Mouse (Mus musculus): ENCODE results near the gene Osgep. TPM values are rescaled to one million over a fixed set of nuclear protein-coding genes. Genes with fewer than 3 reads are reported as not detected.
"Not testable (repeated sequence)": the region's sequence is repeated elsewhere in the genome, so short reads cannot be mapped to it uniquely, and the experiment has no call there.

The Osgep gene
- polyA plus RNA-seq, 1 experiment from 2014 or later: 133 TPM

DNA sequence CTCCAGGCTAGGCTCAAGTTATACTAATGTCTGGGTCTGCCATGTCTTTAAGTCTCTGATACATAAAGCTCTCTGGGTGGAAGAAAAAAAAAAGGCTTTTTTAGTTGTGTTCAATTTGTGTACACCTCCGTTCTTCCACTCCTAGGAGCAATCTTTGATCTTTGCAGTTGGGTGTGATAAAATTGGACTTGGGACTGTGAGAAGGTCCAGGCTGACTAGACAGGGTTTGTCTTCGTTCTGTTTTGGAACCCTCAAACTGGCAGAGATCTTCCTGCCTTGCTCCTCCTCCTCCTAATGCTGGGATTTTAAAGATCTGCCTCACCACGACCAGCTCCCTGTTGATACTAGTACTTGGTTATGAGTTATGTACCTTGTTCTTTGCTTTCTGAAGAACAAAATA, 32.5 kb upstream of the Osgep start:
- not testable (repeated sequence) for H3K36me3 ChIP-seq (ENCODE audit: control insufficient read depth, insufficient read depth, low read length); H3K9ac ChIP-seq (ENCODE audit: low read depth, low read length); H3K4me1 ChIP-seq (ENCODE audit: control insufficient read depth, insufficient read depth, low read length); H3K4me2 ChIP-seq (ENCODE audit: low read depth, low read length); H3K9me3 ChIP-seq (ENCODE audit: control insufficient read depth, low read length); H3K27me3 ChIP-seq (replicated peaks; ENCODE audit: control insufficient read depth, insufficient read depth, low read length); H3K4me3 ChIP-seq (ENCODE audit: low read length); H3K27ac ChIP-seq (ENCODE audit: low read length)
- 53% methylated on average over 3 of the region's 3 CpGs for WGBS
- peak; percentile 59 for ATAC-seq

DNA sequence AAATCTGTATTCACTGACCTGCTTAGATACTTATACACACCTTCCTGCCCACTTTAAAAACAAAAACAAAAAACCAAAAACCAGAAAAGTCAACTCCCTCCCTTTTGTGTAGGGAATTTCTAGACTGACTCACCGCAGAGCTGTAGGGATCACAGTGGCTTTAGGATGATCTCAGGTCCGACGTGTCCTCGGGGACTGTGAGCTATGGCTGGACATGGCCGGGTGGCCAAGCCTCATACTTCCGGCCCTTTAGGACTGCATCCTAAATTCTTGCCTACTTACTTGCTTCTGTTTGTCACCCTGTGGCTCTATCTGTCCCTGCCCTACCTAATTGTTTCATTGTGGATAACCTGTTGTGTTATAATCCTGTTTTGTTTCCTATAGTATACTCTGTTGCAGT, 32.0 kb upstream of the Osgep start:
- H3K4me3 ChIP-seq (ENCODE audit: low read length); H3K27ac ChIP-seq (ENCODE audit: low read length); H3K9me3 ChIP-seq (ENCODE audit: control insufficient read depth, low read length); H3K27me3 ChIP-seq (replicated peaks; ENCODE audit: control insufficient read depth, insufficient read depth, low read length); H3K4me1 ChIP-seq (ENCODE audit: control insufficient read depth, insufficient read depth, low read length); H3K9ac ChIP-seq (ENCODE audit: low read depth, low read length); H3K36me3 ChIP-seq (ENCODE audit: control insufficient read depth, insufficient read depth, low read length): not testable (repeated sequence)
- peak; percentile 22; the same call in 1 of the 2 replicates for ATAC-seq
- 76% methylated on average over 6 of the region's 6 CpGs for WGBS
- H3K4me2 ChIP-seq (ENCODE audit: low read depth, low read length): 0 out of 2 replicates have a peak overlapping the region, but pooled peaks have one; percentile 38

DNA sequence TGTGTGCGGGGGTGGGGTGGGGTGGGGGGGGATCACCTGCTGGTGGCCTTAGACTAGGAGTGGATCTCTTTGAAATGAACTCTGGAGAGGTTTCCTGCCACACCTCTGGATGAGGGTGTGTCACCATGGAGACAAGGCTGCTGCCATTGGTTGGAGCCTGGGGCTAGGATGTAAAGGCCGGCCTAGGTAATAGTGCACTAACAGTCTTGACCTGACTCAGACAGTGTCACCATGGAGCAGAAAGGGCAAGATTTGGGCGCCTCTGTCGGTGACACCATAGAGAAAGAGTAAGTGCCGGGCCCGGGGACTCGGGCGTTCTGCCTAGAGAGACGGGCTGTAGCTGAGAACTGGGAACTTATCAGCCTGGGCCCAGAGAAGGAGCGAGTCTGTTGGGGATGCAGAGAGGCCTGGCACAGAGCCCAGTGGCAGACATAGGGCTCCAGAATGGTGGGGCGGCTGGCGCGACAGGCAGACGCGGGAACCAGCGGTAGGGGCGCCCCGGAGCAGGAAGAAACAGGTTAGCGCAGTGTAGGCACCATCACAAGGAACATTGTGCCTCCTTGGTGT, 31.3 kb upstream of the Osgep start, which contains the start of gene Pnp2:
Gene Pnp2, plus strand, starts transcription at position 51 of the 567 bp plus-strand sequence.
- not testable (repeated sequence) for H3K27ac ChIP-seq (ENCODE audit: low read length); H3K36me3 ChIP-seq (ENCODE audit: control insufficient read depth, insufficient read depth, low read length); H3K27me3 ChIP-seq (replicated peaks; ENCODE audit: control insufficient read depth, insufficient read depth, low read length); H3K4me1 ChIP-seq (ENCODE audit: control insufficient read depth, insufficient read depth, low read length); H3K9me3 ChIP-seq (ENCODE audit: control insufficient read depth, low read length)
- Histone ChIP-seq H3K4me2 (ENCODE audit: low read depth, low read length) (peak within 1 kb of the TSS; percentile 38; the same call in 1 of the 2 replicates), H3K4me3 (ENCODE audit: low read length) (peak within 1 kb of the TSS; percentile 14), H3K9ac (ENCODE audit: low read depth, low read length) (0 out of 2 replicates have a peak within 1 kb of the TSS, but pooled peaks have one; percentile 14)
- WGBS: 9% methylated on average over 19 of the region's 19 CpGs
- peak; percentile 82 for ATAC-seq

GRCm38 (mm10) chr14:50955487-50955886, 30.8 kb upstream of the Osgep start:
- no peaks in the 10 kb centered on the region for H3K9me3 ChIP-seq (ENCODE audit: control insufficient read depth, low read length)
- WGBS: 87% methylated on average over 10 of the region's 10 CpGs
- H3K36me3 ChIP-seq (ENCODE audit: control insufficient read depth, insufficient read depth, low read length): no peaks in the 10 kb centered on the region
- no peak overlapping the region for H3K4me2 ChIP-seq (ENCODE audit: low read depth, low read length)
- H3K27ac ChIP-seq (ENCODE audit: low read length): no peak overlapping the region
- no peaks in the 10 kb centered on the region for H3K4me1 ChIP-seq (ENCODE audit: control insufficient read depth, insufficient read depth, low read length)
- no peak overlapping the region for H3K9ac ChIP-seq (ENCODE audit: low read depth, low read length)
- ATAC-seq: no peak
- H3K27me3 ChIP-seq (replicated peaks; ENCODE audit: control insufficient read depth, insufficient read depth, low read length): no peaks in the 10 kb centered on the region
- H3K4me3 ChIP-seq (ENCODE audit: low read length): no peak overlapping the region

- H3K4me1 ChIP-seq (ENCODE audit: control insufficient read depth, insufficient read depth, low read length); H3K36me3 ChIP-seq (ENCODE audit: control insufficient read depth, insufficient read depth, low read length); ATAC-seq; H3K9me3 ChIP-seq (ENCODE audit: control insufficient read depth, low read length); H3K27me3 ChIP-seq (replicated peaks; ENCODE audit: control insufficient read depth, insufficient read depth, low read length): not testable (repeated sequence)
- 24% methylated on average over 3 of the region's 3 CpGs for WGBS
- H3K4me2 ChIP-seq (ENCODE audit: low read depth, low read length): peak overlapping the region; percentile 62
- peak overlapping the region; percentile 71 for H3K9ac ChIP-seq (ENCODE audit: low read depth, low read length)
- peak overlapping the region; percentile 59 for H3K4me3 ChIP-seq (ENCODE audit: low read length)
- peak overlapping the region; percentile 94 for H3K27ac ChIP-seq (ENCODE audit: low read length)
Measured at GRCm38 (mm10) chr14:50945526-50945925, 20.8 kb upstream of the Osgep start.

GRCm38 (mm10) chr14:50945081-50945480, 20.4 kb upstream of the Osgep start:
- not testable (repeated sequence) for H3K36me3 ChIP-seq (ENCODE audit: control insufficient read depth, insufficient read depth, low read length); H3K4me1 ChIP-seq (ENCODE audit: control insufficient read depth, insufficient read depth, low read length); H3K27me3 ChIP-seq (replicated peaks; ENCODE audit: control insufficient read depth, insufficient read depth, low read length); H3K9me3 ChIP-seq (ENCODE audit: control insufficient read depth, low read length); ATAC-seq
- Histone ChIP-seq H3K4me3 (ENCODE audit: low read length) (peak overlapping the region; percentile 59), H3K9ac (ENCODE audit: low read depth, low read length) (peak overlapping the region; percentile 71), H3K27ac (ENCODE audit: low read length) (peak overlapping the region; percentile 94), H3K4me2 (ENCODE audit: low read depth, low read length) (peak overlapping the region; percentile 62)
- 12% methylated on average over 6 of the region's 6 CpGs for WGBS

DNA sequence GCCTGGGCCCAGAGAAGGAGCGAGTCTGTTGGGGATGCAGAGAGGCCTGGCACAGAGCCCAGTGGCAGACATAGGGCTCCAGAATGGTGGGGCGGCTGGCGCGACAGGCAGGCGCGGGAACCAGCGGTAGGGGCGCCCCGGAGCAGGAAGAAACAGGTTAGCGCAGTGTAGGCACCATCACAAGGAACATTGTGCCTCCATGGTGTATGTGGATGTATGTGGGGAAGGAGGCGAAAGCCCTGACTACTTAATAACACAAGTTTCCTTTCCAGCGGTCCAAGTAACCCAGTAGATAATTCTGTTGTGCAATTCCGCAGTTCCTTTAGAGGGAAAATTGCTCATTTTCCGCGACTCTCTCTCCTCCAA, 20.0 kb upstream of the Osgep start:
- H3K27me3 ChIP-seq (replicated peaks; ENCODE audit: control insufficient read depth, insufficient read depth, low read length); H3K9me3 ChIP-seq (ENCODE audit: control insufficient read depth, low read length); H3K36me3 ChIP-seq (ENCODE audit: control insufficient read depth, insufficient read depth, low read length); H3K4me1 ChIP-seq (ENCODE audit: control insufficient read depth, insufficient read depth, low read length): not testable (repeated sequence)
- Histone ChIP-seq H3K9ac (ENCODE audit: low read depth, low read length) (peak overlapping the region; percentile 71), H3K4me2 (ENCODE audit: low read depth, low read length) (peak overlapping the region; percentile 62), H3K4me3 (ENCODE audit: low read length) (peak overlapping the region; percentile 59), H3K27ac (ENCODE audit: low read length) (peak overlapping the region; percentile 94)
- WGBS: under 1% methylated on average over 14 of the region's 15 CpGs
- ATAC-seq: peak; percentile 96

DNA sequence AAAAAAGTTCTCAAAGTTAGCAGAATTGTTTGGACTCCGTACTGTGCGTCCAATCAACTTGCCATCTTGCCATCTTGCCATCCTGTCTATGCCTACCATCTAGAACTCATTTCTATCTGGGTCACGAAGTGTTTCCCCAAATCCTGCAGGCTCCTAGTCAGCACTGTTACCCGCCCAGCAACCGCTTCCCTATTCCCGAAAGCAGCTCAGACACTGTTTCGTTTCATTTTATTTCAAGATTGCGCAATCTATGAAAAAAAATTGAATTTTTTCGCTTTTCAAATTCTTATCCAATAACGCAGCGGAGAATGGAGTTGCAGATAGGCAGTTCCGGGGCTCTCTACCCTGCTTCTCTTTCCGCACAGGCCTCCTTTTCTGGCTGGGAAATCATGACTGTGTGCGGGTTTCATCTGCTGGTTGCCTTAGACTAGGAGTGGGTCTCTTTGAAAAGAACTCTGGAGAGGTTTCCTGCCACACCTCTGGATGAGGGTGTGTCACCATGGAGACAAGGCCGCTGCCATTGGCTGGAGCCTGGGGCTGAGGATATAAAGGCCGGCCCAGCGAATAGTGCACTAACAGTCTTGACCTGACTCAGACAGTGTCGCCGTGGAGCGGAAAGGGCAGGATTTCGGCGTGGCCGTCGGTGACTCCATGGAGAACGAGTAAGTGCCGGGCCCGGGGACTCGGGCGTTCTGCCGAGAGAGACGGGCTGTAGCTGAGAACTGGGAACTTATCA, 19.4 kb upstream of the Osgep start, which contains the start of gene Gm49342:
Gene Gm49342, plus strand, starts transcription at position 586 of the 736 bp plus-strand sequence.
- H3K27ac ChIP-seq (ENCODE audit: low read length): peak within 1 kb of the TSS; percentile 94
- no peaks in the 10 kb centered on the region for H3K36me3 ChIP-seq (ENCODE audit: control insufficient read depth, insufficient read depth, low read length)
- ATAC-seq: peak; percentile 99
- WGBS: 15% methylated on average over 31 of the region's 31 CpGs
- H3K4me1 ChIP-seq (ENCODE audit: control insufficient read depth, insufficient read depth, low read length): no peaks in the 10 kb centered on the region
- H3K4me2 ChIP-seq (ENCODE audit: low read depth, low read length): peak within 1 kb of the TSS; percentile 62
- H3K4me3 ChIP-seq (ENCODE audit: low read length): peak within 1 kb of the TSS; percentile 59
- H3K9ac ChIP-seq (ENCODE audit: low read depth, low read length): peak within 1 kb of the TSS; percentile 71
- no peaks in the 10 kb centered on the region for H3K9me3 ChIP-seq (ENCODE audit: control insufficient read depth, low read length)
- no peaks in the 10 kb centered on the region for H3K27me3 ChIP-seq (replicated peaks; ENCODE audit: control insufficient read depth, insufficient read depth, low read length)

DNA sequence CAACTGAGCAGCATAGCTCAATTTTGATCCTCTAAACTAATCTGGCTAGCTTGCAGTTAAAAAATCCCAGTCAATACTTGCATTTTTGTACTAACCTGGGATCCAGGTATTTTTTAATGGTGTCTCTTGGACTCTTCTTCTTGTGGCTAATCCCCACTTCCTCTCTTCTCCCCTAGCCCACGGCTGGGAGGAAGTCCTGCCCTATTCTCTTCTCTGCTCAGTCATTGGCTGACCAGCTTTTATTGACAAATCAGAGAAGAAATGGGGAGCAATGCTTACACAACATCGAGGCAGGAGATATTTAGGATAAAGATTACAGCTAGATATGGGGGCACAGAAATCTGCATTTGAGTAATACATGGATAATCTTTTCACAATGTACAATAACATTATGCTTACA, 14.2 kb upstream of the Osgep start:
- H3K36me3 ChIP-seq (ENCODE audit: control insufficient read depth, insufficient read depth, low read length): no peaks in the 10 kb centered on the region
- no peak overlapping the region for H3K27ac ChIP-seq (ENCODE audit: low read length)
- H3K27me3 ChIP-seq (replicated peaks; ENCODE audit: control insufficient read depth, insufficient read depth, low read length): no peaks in the 10 kb centered on the region
- H3K9ac ChIP-seq (ENCODE audit: low read depth, low read length): no peak overlapping the region
- H3K4me1 ChIP-seq (ENCODE audit: control insufficient read depth, insufficient read depth, low read length): no peaks in the 10 kb centered on the region
- 37% methylated on average over 2 of the region's 2 CpGs for WGBS
- H3K4me2 ChIP-seq (ENCODE audit: low read depth, low read length): no peak overlapping the region
- no peak for ATAC-seq
- H3K4me3 ChIP-seq (ENCODE audit: low read length): no peak overlapping the region
- no peaks in the 10 kb centered on the region for H3K9me3 ChIP-seq (ENCODE audit: control insufficient read depth, low read length)
